Comparison of ENCODE assay signal across 11 mouse cellular contexts in genomic region chr11:49934322-49934721, GRCm38 (mm10). TPM values are rescaled to one million over a fixed set of nuclear protein-coding genes. Genes with fewer than 3 reads are reported as not detected.
DNase-seq lines count a peak whose midpoint lies in the region; ATAC-seq and TF ChIP-seq lines count a peak whose summit lies in the region.
"Had no signal": no experiment of that assay in that cellular context is flagged by ENCODE, and none has a peak within 500 bp of the region (broad histone marks: within the 10 kb centered on the region; RNA-seq: fewer than 3 reads in every experiment).

No protein-coding gene starts in this region.

- no peak overlapping the region for H3K9ac ChIP-seq in lung, embryonic 14.5 days
- no peak overlapping the region for H3K9ac ChIP-seq in heart, embryonic 11.5 days (ENCODE audit: low read depth, low read length)
- H3K9ac ChIP-seq: liver, embryonic 13.5 days had no signal

- no peaks in the 10 kb centered on the region for H3K36me3 ChIP-seq in lung, embryonic 14.5 days (ENCODE audit: insufficient read depth)
- H3K36me3 ChIP-seq in heart, embryonic 11.5 days (ENCODE audit: control insufficient read depth, insufficient read depth, low read length) = no peaks in the 10 kb centered on the region
- H3K36me3 ChIP-seq: forebrain, embryonic 10.5 days; liver, embryonic 13.5 days had no signal

- H3K9me3 ChIP-seq in lung, embryonic 14.5 days (ENCODE audit: low read depth, low read length) = no peaks in the 10 kb centered on the region
- no peaks in the 10 kb centered on the region for H3K9me3 ChIP-seq in heart, embryonic 11.5 days (replicated peaks; ENCODE audit: control insufficient read depth, low read length)
- H3K9me3 ChIP-seq: forebrain, embryonic 10.5 days; liver, embryonic 13.5 days had no signal

- TF ChIP-seq CTCF in cerebellum, adult 2 months (IDR thresholded peaks at IDR 0.05; ENCODE audit: borderline replicate concordance, insufficient read depth, low read depth, low read length) = no peak
- no peak for TF ChIP-seq CTCF in lung, embryonic 14.5 days (IDR thresholded peaks at IDR 0.05; ENCODE audit: low read depth)
- no peak for TF ChIP-seq CTCF in lung, adult 2 months (IDR thresholded peaks at IDR 0.05; ENCODE audit: insufficient read depth, low read length)

- no peak overlapping the region for H3K4me2 ChIP-seq in lung, embryonic 14.5 days
- H3K4me2 ChIP-seq in heart, embryonic 11.5 days = no peak overlapping the region
- H3K4me2 ChIP-seq: liver, embryonic 13.5 days had no signal

- WGBS in cerebellum, adult 2 months = 27% methylated on average over 10 of the region's 10 CpGs
- WGBS in lung, embryonic 14.5 days = 32% methylated on average over 10 of the region's 10 CpGs
- 52% methylated on average over 10 of the region's 10 CpGs for WGBS in lung, adult 2 months
- WGBS in heart, embryonic 11.5 days (ENCODE audit: insufficient replicate concordance) = 65% methylated on average over 10 of the region's 10 CpGs

- peaks cover 46% of the 10 kb centered on the region for H3K4me1 ChIP-seq in cerebellum, adult 2 months (ENCODE audit: control insufficient read depth, insufficient read depth, low read length)
- H3K4me1 ChIP-seq in lung, embryonic 14.5 days (ENCODE audit: insufficient read depth) = no peaks in the 10 kb centered on the region
- H3K4me1 ChIP-seq in lung, adult 2 months (ENCODE audit: control insufficient read depth, insufficient read depth, low read length) = no peaks in the 10 kb centered on the region
- peaks cover 12% of the 10 kb centered on the region for H3K4me1 ChIP-seq in heart, embryonic 11.5 days (ENCODE audit: control insufficient read depth, insufficient read depth, low read length)
- H3K4me1 ChIP-seq: liver, embryonic 13.5 days had no signal

- DNase-seq in cerebellum, adult 2 months = peak; percentile 56 to 67
- no peak for DNase-seq in cerebellum, adult 8-10 months
- DNase-seq in lung, embryonic 14.5 days = peak; percentile 26
- no peak for DNase-seq in lung, adult 2 months
- DNase-seq in right cerebral cortex, postnatal 25 days = peak; percentile 59
- DNase-seq in liver = no peak
- DNase-seq in gastrocnemius, postnatal 4 days (ENCODE audit: low spot score in 2 of 2) = no peak
- DNase-seq: liver, embryonic 13.5 days had no signal

- 0 out of 2 replicates have a peak overlapping the region, but pooled peaks have one; percentile 23 for H3K27ac ChIP-seq in cerebellum, adult 2 months (ENCODE audit: insufficient read depth, low read length)
- H3K27ac ChIP-seq in lung, embryonic 14.5 days (ENCODE audit: low read depth) = no peak overlapping the region
- 0 out of 2 replicates have a peak overlapping the region, but pooled peaks have one; percentile 3 for H3K27ac ChIP-seq in heart, embryonic 11.5 days (ENCODE audit: low read depth, low read length)
- H3K27ac ChIP-seq: forebrain, embryonic 10.5 days; liver, embryonic 13.5 days had no signal

- no peak for ATAC-seq in lung, embryonic 14.5 days (ENCODE audit: insufficient read depth)
- ATAC-seq in heart, embryonic 11.5 days (replicated peaks; ENCODE audit: insufficient number of reproducible peaks, low FRiP score, low TSS enrichment) = no peak

- H3K4me3 ChIP-seq in cerebellum, adult 2 months (replicated peaks; ENCODE audit: insufficient read depth, low read depth, low read length) = no peak overlapping the region
- H3K4me3 ChIP-seq in lung, embryonic 14.5 days (ENCODE audit: low read depth, low read length) = no peak overlapping the region
- no peak overlapping the region for H3K4me3 ChIP-seq in lung, adult 2 months (replicated peaks; ENCODE audit: extremely low read depth, low read depth, low read length)
- no peak overlapping the region for H3K4me3 ChIP-seq in heart, embryonic 11.5 days (ENCODE audit: low read depth, low read length)
- H3K4me3 ChIP-seq: forebrain, embryonic 10.5 days; liver, embryonic 13.5 days had no signal

- no peak for TF ChIP-seq POLR2A in cerebellum, adult 2 months (IDR thresholded peaks at IDR 0.05; ENCODE audit: borderline replicate concordance, insufficient read depth, low read length)
- no peak for TF ChIP-seq POLR2A in lung, adult 2 months (IDR thresholded peaks at IDR 0.05; ENCODE audit: borderline replicate concordance, extremely low read depth, low read depth, low read length)

- H3K27me3 ChIP-seq in cerebellum, adult 2 months (ENCODE audit: control insufficient read depth, insufficient read depth, low read length) = no peaks in the 10 kb centered on the region
- no peaks in the 10 kb centered on the region for H3K27me3 ChIP-seq in lung, embryonic 14.5 days (ENCODE audit: insufficient read depth, low read length)
- peaks cover 19% of the 10 kb centered on the region for H3K27me3 ChIP-seq in heart, embryonic 11.5 days (ENCODE audit: control insufficient read depth, insufficient read depth, low read length)

RNA-seq across cellular contexts. Expression of gene Rasgef1c, which starts 32.7 kb away (rescaled TPM):
- 6.7 and 6.8 TPM in 2 replicates for polyA plus RNA-seq in cerebellum, adult 2 months (2012; rRNA removed)
- polyA plus RNA-seq in lung, embryonic 14.5 days (2014; fragmentation: Nextera tagmentation; extraction: Ambion mirVana) = 0.09 and 0.20 TPM in 2 replicates
- 0.26 and 0.91 TPM in 2 replicates for polyA plus RNA-seq in lung, adult 2 months (2012; rRNA removed)
- 0.13 and 0.45 TPM in 2 replicates for polyA plus RNA-seq in heart, embryonic 11.5 days (2014; fragmentation: Nextera tagmentation; extraction: Ambion mirVana)
- 1 to 10 TPM; 2.3 TPM for total RNA-seq in gastrocnemius, postnatal 4 days (2021)
- polyA plus RNA-seq: C2C12; liver, embryonic 13.5 days had no signal

Comparison
In these comparisons a context has a peak if more than half of its experiments do, and no peak if none do; other contexts are left out.
1. DNase-seq: peak in cerebellum, adult 2 months (2 of 2), lung, embryonic 14.5 days (single experiment) and right cerebral cortex, postnatal 25 days (single experiment); none in cerebellum, adult 8-10 months (single experiment), lung, adult 2 months (single experiment), liver (single experiment) and gastrocnemius, postnatal 4 days (0 of 2).